Mouse (Mus musculus): ENCODE measurements around the gene Plekhh2.

Plekhh2 gene

DNA sequence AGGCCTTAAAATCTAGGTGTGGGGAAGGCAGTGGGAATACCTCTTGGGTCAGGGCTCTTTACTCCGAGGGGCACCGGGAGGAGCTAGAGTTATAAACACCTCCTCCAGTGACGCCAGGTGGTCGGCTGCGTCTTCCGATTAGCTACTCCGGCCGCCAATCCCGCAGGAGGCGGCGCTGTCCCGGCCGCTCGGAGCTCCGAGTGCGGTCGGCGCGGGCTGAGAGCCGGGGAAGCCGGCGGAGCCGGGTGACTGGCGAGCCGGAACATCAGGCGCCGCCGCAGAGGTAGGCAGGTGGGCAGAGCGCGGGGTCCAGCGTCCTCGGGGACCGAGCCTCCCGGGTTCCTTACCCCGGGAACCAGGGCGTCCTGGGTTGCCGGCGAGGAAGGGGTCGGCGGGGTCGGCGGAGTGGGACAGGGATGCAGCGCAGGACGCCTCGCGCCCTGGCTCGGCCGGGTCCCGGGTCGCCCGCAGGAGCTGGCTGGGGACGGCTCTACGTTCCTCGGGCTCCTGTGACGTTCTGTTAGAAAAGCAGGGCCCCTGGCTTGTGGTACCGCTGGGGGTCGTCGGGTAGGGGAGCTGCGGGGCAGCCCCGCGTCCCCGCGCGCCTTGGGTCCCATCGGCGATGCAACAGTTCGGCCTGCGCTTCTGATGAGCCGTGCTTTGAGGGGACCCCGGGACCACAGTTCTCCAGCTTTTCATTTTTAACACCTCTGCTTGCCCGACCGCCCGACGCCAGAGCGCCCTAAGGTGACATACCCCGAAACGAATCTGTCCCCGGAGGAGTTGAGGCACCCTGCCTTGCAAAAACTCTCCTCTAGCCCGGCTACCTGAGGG is at the start of gene Plekhh2:
Gene Plekhh2, plus strand, starts transcription at position 214 of the 834 bp plus-strand sequence.
- DNase-seq (ENCODE audit: low read depth), result no peak

DNA sequence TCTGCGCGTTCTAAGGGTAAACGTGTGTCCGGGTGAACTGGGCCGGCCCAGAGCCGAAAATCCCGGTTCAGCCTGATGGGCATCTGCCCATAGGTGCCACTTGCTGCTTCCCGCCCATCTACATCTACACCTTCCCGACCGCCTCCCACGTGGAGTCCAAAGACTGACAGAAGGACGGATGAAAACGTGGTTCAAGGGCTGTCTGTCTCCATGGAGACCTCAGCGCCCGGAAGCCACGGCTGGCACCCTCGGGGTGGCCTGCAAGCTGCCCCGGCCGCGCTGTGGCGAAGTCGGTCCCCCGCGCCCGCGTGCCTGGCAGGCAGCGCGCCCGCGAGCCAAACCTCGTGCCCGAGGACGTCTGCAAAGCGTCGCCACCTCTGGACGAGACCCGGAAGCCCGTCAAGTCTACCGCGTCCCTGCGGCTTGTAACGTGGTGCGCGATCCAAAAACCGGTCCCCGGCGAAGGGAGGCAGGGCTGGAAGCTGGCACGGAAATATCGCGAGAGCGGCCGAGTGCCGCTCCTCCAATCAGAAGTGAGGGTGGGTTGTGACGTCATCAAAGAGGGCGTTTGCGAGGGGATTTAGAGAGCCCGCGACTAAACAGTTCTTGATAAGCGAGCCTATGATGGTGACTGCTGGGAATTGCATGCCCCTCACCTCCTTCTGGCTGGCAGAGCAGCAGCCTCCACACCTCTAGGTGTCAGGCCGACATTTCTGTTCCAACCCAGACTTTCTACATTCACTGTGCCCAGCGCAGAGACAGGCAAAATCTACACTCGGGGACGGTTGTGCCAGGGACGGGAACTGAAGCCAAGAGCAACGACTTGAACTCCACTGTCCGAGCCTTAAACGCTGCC is 45.7 kb upstream of the Plekhh2 start, which contains the start of gene Thada:
Gene Thada, minus strand, starts transcription at position 453 of the 856 bp plus-strand sequence.
- DNase-seq (ENCODE audit: low read depth), result peak; percentile 98

DNA sequence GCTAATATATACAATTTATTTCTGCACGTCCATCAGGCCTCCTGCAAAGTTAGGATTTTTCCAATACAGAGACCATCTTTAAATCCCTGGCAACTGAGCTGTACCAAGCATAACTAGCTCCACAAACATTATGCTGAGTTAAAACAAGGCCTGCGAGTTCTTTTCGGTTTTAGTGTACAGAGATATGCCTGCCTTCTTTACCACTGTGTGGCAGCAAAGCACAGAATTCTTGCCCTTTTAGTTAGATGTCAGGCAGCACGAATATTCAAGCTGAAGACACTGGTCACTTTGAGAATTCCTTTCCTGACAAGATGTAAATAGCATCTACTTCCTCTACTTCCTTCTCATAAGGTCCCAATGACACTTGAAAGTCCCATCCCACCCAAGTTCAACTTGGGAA is 37.4 kb upstream of the Plekhh2 start:
- DNase-seq (ENCODE audit: low read depth), result no peak

DNA sequence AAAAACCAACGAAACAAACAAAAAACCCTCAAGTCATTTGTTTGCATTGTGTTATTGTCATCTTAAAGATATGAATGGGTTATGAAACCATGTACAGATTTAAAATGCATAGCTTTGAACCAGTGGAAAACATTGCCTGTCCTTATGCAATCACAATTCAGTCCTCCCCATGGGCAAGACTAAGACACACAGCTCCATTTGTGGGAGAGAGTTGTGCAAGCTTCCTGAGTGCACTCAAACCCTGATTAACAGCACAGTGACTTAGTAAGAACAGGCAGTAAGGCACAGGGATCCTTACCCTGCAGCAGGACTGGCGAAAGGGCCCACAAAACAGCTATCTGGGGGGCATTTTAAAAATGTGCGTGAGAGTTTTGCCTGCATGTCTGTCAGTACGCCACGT is 34.5 kb upstream of the Plekhh2 start:
- no peak for DNase-seq (ENCODE audit: low read depth)

DNA sequence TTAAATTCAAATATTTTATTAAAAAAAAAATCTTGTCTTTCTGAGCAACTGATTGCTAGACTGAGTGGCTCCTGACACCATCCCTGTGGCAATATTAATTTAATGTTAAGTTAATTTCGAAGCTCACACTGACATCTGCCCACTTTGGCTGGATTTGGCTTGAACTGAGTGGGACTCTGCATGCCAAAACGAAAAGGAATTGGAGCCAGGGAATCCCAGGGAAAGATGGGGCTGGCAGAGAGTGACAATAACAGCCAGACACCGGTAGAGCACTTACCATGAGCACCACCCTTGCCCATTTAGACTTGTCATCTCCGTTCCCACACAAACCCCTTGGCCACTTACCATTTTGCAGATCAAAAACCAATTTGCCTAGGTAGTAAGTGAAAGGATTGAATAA is 33.4 kb upstream of the Plekhh2 start:
- no peak for DNase-seq (ENCODE audit: low read depth)

DNA sequence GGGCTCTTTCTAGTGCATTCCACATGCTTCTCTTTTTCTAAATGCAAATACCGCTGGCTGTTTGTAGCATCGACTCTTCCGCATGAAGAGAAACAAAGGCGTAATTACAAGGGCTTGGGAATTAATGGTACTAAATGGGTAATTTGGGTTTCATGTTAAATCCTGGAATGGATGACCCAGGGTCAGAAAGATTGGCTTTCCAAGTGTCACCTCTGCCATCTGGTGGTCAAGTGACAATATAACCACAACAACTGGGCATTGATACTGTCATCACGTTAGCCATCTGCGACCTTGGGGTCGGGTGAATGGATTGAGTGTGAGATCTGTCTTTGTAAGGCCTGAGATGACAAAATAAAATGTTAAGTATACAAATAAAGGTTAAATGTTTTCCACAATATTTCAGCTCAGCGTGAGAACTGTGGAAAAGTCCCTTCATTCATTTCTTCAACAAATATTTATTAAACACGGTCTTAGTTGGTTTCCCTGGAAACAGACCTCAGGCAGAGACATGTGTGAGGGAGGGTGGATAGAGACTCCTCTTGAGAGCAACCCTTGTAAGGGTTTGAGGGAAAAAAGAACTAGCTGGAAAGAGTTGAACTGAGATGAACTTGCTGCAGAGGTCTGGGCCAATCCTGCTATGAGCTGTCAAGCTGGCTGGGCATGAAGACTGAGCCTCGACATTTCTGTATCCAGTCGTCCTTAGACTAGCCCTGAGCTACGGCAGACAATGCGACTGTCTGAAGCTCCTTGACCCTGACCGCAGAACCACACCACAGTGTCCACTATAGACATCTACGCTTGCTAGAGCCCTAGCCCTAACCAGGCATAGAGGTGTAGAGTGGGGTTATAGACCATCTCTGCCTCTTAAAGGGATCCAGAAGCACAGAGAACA is 31.0 kb upstream of the Plekhh2 start:
- DNase-seq (ENCODE audit: low read depth), result peak; percentile 13

DNA sequence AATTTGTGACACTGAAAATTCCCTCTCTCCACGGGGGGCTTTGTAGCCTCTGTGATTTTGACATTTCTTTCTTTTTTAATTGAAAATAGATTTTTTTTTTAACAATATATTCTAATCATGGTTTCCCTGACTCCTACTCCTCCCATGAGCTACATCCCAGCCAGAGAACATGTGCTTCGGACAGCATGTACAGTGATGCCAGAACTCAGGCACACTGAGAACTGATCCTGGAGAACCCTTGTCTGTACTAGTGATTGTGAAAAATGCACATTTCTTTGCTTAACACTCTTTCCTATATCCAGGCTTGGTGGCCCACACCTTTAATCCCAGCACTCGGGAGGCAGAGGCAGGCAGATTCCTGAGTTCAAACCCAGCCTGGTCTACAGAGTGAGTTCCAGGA is 28.9 kb upstream of the Plekhh2 start:
- no peak for DNase-seq (ENCODE audit: low read depth)

DNA sequence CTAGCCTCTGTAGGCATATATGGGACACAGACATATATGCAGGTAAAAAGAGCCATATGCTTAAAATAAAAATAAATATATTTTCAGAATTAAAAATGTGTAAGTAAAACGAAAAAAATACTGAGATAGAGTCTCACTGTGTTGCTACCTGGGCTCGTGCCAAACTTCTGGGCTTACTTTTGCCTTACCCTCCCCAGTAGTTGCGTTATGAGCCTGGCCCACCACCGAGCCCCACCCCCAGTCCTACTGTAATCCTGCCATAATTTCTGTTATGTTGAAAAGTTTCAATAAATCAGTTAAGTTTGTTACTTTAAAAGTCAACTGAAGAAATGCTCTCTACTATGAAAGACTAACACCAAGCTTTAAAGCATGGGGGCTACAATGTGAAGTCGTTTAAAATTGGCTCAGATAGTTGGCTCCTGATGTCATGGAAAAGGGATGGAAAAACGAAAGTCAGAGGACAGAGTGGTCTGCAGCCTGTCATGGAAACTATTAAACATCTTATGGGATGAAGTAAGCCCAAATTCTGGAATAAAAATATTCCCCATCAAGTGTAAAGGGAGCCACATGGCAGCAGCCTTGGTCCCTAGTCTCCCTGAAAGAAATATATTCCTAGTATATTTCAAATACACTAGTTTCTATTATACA is 27.9 kb upstream of the Plekhh2 start:
- no peak for DNase-seq (ENCODE audit: low read depth)

DNA sequence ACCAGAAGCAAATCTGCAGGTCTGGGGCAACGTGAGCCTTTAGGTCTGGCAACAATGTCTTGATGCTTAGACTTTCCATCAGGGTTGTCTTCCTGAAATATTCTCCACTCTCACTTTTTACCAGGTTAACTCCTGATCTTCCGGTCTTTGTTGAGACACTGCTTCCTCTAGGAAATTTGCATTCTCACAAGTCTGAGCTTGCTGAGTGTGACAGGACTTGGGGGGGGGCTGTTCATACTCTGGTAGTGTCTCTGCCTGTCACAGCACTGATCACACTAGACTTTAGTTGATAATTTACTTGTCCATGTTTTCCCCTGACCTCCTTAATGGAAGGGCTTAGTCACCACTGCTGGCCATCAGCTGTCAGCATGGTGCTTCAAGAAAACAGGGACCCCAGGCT is 24.3 kb upstream of the Plekhh2 start:
- DNase-seq (ENCODE audit: low read depth), result no peak

DNA sequence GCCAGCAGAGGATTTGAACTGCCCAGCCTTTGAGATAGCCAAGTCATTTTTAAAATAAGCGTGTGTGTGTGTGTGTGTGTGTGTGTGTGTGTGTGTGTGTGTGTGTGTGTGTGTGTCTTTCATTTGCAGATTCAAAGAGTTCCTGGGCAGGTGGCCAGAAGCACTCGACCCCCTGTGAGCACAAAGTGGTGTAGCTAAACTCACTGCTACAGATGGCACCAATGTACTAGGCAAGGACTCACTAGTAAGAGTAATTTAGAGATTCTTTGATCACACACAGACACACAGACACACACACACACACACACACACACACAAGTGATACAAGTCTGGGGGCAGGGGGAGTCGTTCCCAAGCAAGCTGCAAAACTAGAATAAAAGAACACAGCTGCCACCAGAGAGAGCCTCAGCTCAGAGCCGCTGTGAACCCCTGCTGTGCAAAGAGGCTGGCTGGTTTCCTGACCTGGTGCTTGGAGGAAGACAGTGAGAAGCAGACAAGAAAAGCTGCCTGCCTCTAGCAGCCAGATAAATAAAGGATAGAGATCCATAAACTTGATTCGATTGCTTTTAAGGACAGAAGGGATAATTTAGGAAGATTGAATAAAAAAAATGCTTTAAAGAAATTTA is 19.3 kb upstream of the Plekhh2 start:
- DNase-seq (ENCODE audit: low read depth), result no peak

DNA sequence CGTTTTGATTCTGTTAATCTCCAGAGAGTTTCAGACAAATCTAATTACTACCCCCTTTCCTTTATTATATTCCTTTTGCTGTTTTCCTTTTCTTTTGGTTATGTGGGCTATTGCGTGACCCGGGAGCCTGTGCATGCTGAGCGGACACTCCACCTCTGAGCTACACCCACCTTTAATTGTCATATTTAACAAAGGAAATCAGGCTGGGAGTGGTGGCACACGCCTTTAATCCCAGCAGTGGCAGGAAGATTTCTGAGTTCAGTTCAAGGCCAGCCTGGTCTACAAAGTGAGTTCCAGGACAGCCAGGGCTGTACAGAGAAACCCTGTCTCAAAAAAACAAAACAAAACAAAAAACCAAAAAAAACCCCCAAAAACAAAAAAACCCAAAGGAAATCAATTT is 14.7 kb upstream of the Plekhh2 start:
- no peak for DNase-seq (ENCODE audit: low read depth)

DNA sequence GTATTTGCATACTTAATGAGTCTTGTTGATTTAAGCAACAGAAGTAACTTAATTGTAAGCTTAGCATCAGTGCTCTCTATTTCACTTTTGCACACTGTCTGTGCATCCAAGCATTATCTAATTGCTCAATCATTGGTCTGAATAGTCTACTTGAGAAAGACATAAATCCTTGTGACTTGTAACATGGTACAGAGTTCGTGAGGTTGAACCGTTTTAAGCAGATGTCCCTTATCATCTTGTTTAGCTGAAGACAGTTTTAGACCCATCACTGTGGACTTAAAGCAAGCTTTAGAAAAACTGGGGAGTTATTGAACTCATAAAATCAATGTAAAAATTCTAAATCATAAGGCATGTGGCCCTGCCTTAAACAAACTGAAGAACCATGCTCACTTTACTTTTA is 14.1 kb upstream of the Plekhh2 start:
- no peak for DNase-seq (ENCODE audit: low read depth)

DNA sequence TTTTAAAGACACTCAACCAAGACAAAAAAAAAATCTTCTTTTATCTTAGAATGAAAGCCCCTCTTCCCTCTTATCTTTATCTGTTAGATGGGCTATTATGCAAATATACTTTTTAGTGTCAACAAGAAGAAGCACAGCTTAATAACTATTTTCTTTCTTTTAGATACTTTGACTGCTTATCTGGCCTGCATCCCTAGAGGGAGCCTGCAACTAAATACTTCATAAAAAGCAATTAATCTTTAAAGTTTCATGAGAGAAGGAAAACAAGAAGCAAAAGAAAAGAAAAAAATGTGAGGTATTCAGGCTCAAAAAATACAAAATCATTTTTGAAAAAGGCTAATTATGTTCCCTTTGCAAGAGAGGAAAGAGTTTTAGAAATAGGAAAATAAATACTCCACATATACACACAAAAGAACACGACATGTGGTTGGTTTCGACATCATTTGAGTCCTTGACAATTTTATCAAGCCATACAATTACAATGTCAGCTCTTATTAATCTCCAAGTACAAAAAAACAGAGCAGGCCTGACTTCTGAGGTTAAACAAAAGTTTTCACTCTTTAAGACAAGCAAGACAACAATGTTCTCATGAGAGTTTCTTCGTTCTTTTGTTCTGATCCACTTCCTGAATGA is 13.6 kb upstream of the Plekhh2 start:
- no peak for DNase-seq (ENCODE audit: low read depth)

DNA sequence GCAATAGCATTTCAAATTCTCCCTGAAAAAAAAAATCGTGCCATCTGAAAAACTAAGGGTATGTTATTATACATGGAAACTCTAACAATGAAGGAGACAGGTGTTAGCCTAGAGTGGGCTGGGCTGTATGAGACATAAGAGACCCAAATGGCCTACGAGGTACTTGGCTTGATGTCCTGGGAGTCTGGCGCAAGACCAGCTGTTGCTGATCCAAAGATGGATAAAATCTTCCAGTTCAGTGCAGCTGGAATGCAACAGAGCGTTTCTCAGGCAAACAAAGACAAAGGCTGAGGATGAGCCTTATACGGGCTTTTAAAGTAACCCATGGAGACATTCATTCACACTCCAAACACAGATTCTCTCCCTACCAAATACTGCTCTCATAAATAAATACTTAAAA is 13.1 kb upstream of the Plekhh2 start:
- no peak for DNase-seq (ENCODE audit: low read depth)

DNA sequence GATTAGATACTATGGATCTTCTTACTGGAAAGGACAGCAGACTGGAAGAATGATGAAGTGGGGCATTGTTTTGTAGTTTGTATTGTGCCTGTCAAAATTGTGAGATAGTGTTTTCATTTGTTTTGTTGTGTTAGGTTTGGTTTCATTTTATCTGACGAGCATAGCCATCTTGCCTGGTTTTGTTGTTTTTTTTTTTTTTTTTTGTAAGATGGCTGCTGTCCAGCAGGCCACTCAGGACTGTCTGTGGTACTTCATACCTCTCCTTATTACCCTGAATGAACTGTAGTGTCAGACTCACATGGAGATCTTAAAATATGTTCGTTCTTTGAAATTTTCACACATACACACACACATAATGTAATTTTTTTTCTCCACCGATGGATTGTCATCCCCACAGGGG is 9.4 kb upstream of the Plekhh2 start:
- no peak for DNase-seq (ENCODE audit: low read depth)

DNA sequence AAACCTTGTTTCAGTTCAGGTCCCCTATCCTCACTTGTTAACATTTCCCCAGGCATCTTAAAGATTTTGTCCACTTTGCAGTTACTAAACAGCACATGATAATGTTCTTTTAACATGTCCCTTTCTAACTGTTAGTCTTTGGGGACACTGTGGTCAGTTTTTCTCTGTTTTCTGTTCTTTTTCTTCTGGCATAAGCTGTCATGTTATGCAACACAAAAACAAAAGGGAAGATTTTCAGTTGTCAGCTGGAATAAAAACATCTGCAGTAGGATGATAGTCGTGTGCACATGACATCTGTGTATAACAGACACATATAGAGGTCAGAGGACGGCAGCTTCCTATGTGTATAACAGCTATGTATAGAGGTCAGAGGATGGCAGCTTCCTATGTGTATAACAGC is 5.8 kb upstream of the Plekhh2 start:
- DNase-seq (ENCODE audit: low read depth), result no peak

DNA sequence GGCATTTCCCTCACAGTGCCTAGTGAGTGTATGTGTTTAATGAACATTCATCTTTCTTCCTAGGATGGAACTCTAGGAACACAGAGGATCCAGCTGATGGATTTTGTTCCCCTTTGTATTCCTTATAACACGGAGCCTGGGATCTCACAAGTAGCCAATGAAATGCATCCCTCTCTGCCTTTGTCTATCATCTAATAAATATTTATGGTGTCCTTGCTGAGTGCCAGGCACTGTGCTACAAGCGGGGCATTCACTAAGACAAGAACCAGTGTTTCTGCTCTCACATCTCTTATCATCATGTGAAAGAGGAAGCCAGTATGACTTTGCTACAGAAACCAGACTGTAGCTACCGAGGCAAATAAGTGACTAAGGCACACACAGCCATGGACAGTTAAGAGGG is 3.0 kb upstream of the Plekhh2 start:
- DNase-seq (ENCODE audit: low read depth), result no peak

DNA sequence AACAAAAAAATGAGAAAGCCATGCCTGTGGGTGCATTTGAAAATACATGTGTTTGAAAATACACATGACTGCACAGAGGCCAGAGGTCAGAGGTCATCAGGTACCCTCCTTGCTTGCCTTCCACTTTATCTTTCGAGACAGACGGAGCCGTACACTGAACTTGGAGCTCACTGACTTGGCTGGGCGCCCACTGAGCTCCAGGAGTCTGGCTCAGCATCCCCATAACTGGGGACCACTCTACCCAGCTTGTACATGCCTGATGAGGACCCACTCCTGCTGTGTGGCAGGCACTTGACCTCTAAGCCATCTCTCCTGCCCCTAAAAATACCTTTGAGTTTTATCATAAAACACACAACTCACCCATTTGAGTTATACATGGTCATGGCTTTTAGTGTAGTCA is 2.5 kb upstream of the Plekhh2 start:
- DNase-seq (ENCODE audit: low read depth), result no peak

DNA sequence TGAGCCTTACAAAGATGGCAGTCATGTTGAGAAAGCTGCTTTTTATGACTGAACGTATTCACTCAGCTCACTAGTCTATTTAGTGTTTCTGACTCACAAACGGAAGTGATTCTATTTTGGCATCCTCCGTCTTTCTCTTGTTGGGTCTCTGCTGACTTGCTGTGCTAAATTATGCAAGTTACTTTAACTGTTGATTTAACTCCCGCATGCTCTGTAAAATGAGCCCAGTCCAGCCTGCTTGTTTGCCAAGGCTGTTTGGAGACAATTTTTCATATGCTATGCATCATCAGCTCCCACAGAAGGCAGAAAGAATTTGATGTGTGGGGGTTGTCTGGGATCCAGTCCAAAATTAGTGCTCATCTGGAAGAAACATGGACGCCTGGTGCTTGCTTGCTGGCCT is 1.3 kb upstream of the Plekhh2 start:
- no peak for DNase-seq (ENCODE audit: low read depth)

DNA sequence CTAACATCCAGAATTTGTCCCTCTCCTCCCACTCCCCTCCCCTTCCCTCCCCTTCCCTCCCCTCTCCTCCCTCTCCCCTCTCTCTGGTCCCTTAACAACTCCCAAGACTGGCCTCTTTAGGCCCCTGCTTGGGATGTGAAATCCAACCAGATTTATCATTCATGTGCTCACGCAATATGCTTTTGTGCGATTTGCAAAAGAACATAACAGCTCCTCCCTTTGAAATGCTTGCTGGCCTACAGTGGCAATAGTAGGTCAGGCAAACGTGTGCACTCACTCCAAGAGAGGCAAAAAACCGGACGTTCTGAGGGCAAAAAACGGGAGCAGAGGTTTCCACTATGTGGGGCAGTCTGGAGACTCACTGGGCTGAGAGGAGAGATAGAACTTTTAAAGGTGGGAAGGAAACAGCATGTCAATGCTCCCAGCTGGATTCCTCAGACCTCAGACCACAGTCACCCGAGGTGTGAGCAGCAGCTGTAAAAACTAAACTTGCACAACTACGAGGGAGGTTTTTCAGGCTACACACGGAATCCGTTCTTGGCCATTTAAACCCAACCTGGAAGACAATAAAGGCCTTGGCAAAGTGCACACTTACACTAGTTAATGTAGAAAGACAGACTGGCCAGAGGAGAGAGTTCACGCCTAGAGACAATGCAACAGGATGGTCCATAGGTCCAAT is 595 bp upstream of the Plekhh2 start:
- no peak for DNase-seq (ENCODE audit: low read depth)

Data from c-Kit-positive CD71-positive TER-119-negative erythroid progenitor cells, embryonic 14.5 days (primary cell).